ENCODE assay signal across 9 mouse cellular contexts in genomic region chr10:128230582-128230981, GRCm38 (mm10). TPM values are rescaled to one million over a fixed set of nuclear protein-coding genes. Genes with fewer than 3 reads are reported as not detected.
DNase-seq lines count a peak whose midpoint lies in the region; ATAC-seq lines count a peak whose summit lies in the region.
"Had no signal": no experiment of that assay in that cellular context is flagged by ENCODE, and none has a peak within 500 bp of the region (broad histone marks: within the 10 kb centered on the region; RNA-seq: fewer than 3 reads in every experiment).

No protein-coding gene starts in this region.

- H3K27me3 ChIP-seq in kidney, embryonic 16.5 days (ENCODE audit: insufficient read depth, low read length) = no peaks in the 10 kb centered on the region
- H3K27me3 ChIP-seq in embryonic facial prominence, embryonic 10.5 days (replicated peaks; ENCODE audit: low read depth, poor library complexity, severe bottlenecking) = no peaks in the 10 kb centered on the region
- no peaks in the 10 kb centered on the region for H3K27me3 ChIP-seq in liver, embryonic 15.5 days
- H3K27me3 ChIP-seq: hindbrain, embryonic 15.5 days had no signal

- ATAC-seq in CD4-positive, CD25-positive, alpha-beta regulatory T cell, adult 4 months = no peak
- ATAC-seq in kidney, embryonic 16.5 days (ENCODE audit: low FRiP score, low TSS enrichment) = no peak
- ATAC-seq in liver, embryonic 15.5 days (ENCODE audit: insufficient read depth) = no peak
- no peak for ATAC-seq in inflammation-experienced regulatory T-cells, adult 6 months

- H3K4me1 ChIP-seq in kidney, embryonic 16.5 days (ENCODE audit: insufficient read depth, low read length) = peaks cover 14% of the 10 kb centered on the region
- H3K4me1 ChIP-seq in embryonic facial prominence, embryonic 10.5 days = peaks cover 45% of the 10 kb centered on the region
- H3K4me1 ChIP-seq in liver, embryonic 15.5 days (replicated peaks) = peaks cover 47% of the 10 kb centered on the region

- 0 out of 2 replicates have a peak, but pooled peaks cover 5% of the 10 kb centered on the region for H3K36me3 ChIP-seq in kidney, embryonic 16.5 days (ENCODE audit: insufficient read depth, low read length)
- H3K36me3 ChIP-seq in embryonic facial prominence, embryonic 10.5 days (replicated peaks) = peaks cover 16% of the 10 kb centered on the region
- H3K36me3 ChIP-seq in liver, embryonic 15.5 days (replicated peaks) = peaks cover 14% of the 10 kb centered on the region
- H3K36me3 ChIP-seq: hindbrain, embryonic 15.5 days had no signal

- peak overlapping the region; percentile 88; the same call in 1 of the 2 replicates for H3K9ac ChIP-seq in kidney, embryonic 16.5 days (replicated peaks; ENCODE audit: low read length)
- peak overlapping the region; percentile 86 for H3K9ac ChIP-seq in liver, embryonic 15.5 days

- H3K4me2 ChIP-seq in kidney, embryonic 16.5 days (replicated peaks; ENCODE audit: low read depth, low read length) = 0 out of 2 replicates have a peak overlapping the region, but pooled peaks have one; percentile 85
- peak overlapping the region; percentile 81 for H3K4me2 ChIP-seq in liver, embryonic 15.5 days

- H3K27ac ChIP-seq in kidney, embryonic 16.5 days (ENCODE audit: low read length) = peak overlapping the region; percentile 68; the same call in 1 of the 2 replicates
- peak overlapping the region; percentile 100 for H3K27ac ChIP-seq in embryonic facial prominence, embryonic 10.5 days (replicated peaks)
- H3K27ac ChIP-seq in liver, embryonic 15.5 days (replicated peaks) = peak overlapping the region; percentile 94
- H3K27ac ChIP-seq: hindbrain, embryonic 15.5 days had no signal

- WGBS in kidney, embryonic 16.5 days = 69% methylated on average over 12 of the region's 12 CpGs
- 74% methylated on average over 12 of the region's 12 CpGs for WGBS in embryonic facial prominence, embryonic 10.5 days
- 60% methylated on average over 12 of the region's 12 CpGs for WGBS in liver, embryonic 15.5 days (ENCODE audit: insufficient replicate concordance)

- H3K4me3 ChIP-seq in kidney, embryonic 16.5 days (ENCODE audit: low read length) = no peak overlapping the region
- peak overlapping the region; percentile 92 for H3K4me3 ChIP-seq in embryonic facial prominence, embryonic 10.5 days
- H3K4me3 ChIP-seq in liver, embryonic 15.5 days (replicated peaks) = peak overlapping the region; percentile 76

- no peaks in the 10 kb centered on the region for H3K9me3 ChIP-seq in kidney, embryonic 16.5 days (ENCODE audit: low read length)
- H3K9me3 ChIP-seq in embryonic facial prominence, embryonic 10.5 days = no peaks in the 10 kb centered on the region
- no peaks in the 10 kb centered on the region for H3K9me3 ChIP-seq in liver, embryonic 15.5 days (replicated peaks)
- H3K9me3 ChIP-seq: hindbrain, embryonic 15.5 days had no signal

- DNase-seq in CD4-positive, CD25-positive, alpha-beta regulatory T cell, adult 2 months (ENCODE audit: low read depth, low spot score) = peak; percentile 55
- DNase-seq in kidney, postnatal 25 days = no peak
- no peak for DNase-seq in embryonic facial prominence, embryonic 10.5 days (ENCODE audit: low spot score)
- no peak for DNase-seq in urinary bladder, postnatal 36 days (ENCODE audit: low spot score in 2 of 2)

RNA-seq across cellular contexts. Expression of gene Timeless, which starts 1.3 kb away (rescaled TPM):
- 10 to 100 TPM; 28.0 to 42.5 TPM for polyA plus RNA-seq in CD4-positive, CD25-positive, alpha-beta regulatory T cell, adult 4 months (2017; shearing (Covaris generic))
- 64.5 and 68.2 TPM in 2 replicates for polyA plus RNA-seq in kidney, embryonic 16.5 days (2015; fragmentation: Nextera tagmentation; extraction: Ambion mirVana)
- polyA plus RNA-seq in embryonic facial prominence, embryonic 10.5 days (2016; fragmentation: Nextera tagmentation; extraction: Ambion mirVana) = 95.9 and 103 TPM in 2 replicates
- polyA plus RNA-seq in liver, embryonic 15.5 days (2015; fragmentation: Nextera tagmentation; extraction: Ambion mirVana) = 24.4 and 26.2 TPM in 2 replicates
- polyA plus RNA-seq in inflammation-experienced regulatory T-cells, adult 6 months (2017; shearing (Covaris generic)) = 10 to 100 TPM; 23.2 to 45.9 (median 27.2) TPM

RNA-seq across cellular contexts. Expression of gene Mip, which starts 4.9 kb away (rescaled TPM):
- polyA plus RNA-seq in CD4-positive, CD25-positive, alpha-beta regulatory T cell, adult 4 months (2017; shearing (Covaris generic)) = not detected
- polyA plus RNA-seq in kidney, embryonic 16.5 days (2015; fragmentation: Nextera tagmentation; extraction: Ambion mirVana) = not detected in 2 replicates
- polyA plus RNA-seq in embryonic facial prominence, embryonic 10.5 days (2016; fragmentation: Nextera tagmentation; extraction: Ambion mirVana) = not detected in 2 replicates
- not detected in 2 replicates for polyA plus RNA-seq in liver, embryonic 15.5 days (2015; fragmentation: Nextera tagmentation; extraction: Ambion mirVana)
- polyA plus RNA-seq in inflammation-experienced regulatory T-cells, adult 6 months (2017; shearing (Covaris generic)) = not detected
- polyA plus RNA-seq: hindbrain, embryonic 15.5 days had no signal

RNA-seq across cellular contexts. Expression of gene Spryd4, which starts 19.0 kb away (rescaled TPM):
- polyA plus RNA-seq in CD4-positive, CD25-positive, alpha-beta regulatory T cell, adult 4 months (2017; shearing (Covaris generic)) = 10 to 100 TPM; 12.2 to 19.6 TPM
- 34.2 and 38.6 TPM in 2 replicates for polyA plus RNA-seq in kidney, embryonic 16.5 days (2015; fragmentation: Nextera tagmentation; extraction: Ambion mirVana)
- 31.3 and 31.8 TPM in 2 replicates for polyA plus RNA-seq in embryonic facial prominence, embryonic 10.5 days (2016; fragmentation: Nextera tagmentation; extraction: Ambion mirVana)
- polyA plus RNA-seq in liver, embryonic 15.5 days (2015; fragmentation: Nextera tagmentation; extraction: Ambion mirVana) = 26.2 and 29.0 TPM in 2 replicates
- polyA plus RNA-seq in inflammation-experienced regulatory T-cells, adult 6 months (2017; shearing (Covaris generic)) = 10 to 100 TPM in 2 of 3 experiments, 1 to 10 TPM in 1; 7.1 to 13.6 (median 13.5) TPM

RNA-seq across cellular contexts. Expression of gene Apon, which starts 23.3 kb away (rescaled TPM):
- polyA plus RNA-seq in CD4-positive, CD25-positive, alpha-beta regulatory T cell, adult 4 months (2017; shearing (Covaris generic)) = not detected
- polyA plus RNA-seq in kidney, embryonic 16.5 days (2015; fragmentation: Nextera tagmentation; extraction: Ambion mirVana) = 0.39 and 0.66 TPM in 2 replicates
- polyA plus RNA-seq in embryonic facial prominence, embryonic 10.5 days (2016; fragmentation: Nextera tagmentation; extraction: Ambion mirVana) = 0.49 and 0.69 TPM in 2 replicates
- 1.1 and 1.3 TPM in 2 replicates for polyA plus RNA-seq in liver, embryonic 15.5 days (2015; fragmentation: Nextera tagmentation; extraction: Ambion mirVana)
- under 1 TPM in 1 of 3 experiments, not detected in 2; 0.34 TPM for polyA plus RNA-seq in inflammation-experienced regulatory T-cells, adult 6 months (2017; shearing (Covaris generic))

RNA-seq across cellular contexts. Expression of gene Gls2, which starts 36.3 kb away (rescaled TPM):
- under 1 TPM in 1 of 2 experiments, not detected in 1; 0.32 TPM for polyA plus RNA-seq in CD4-positive, CD25-positive, alpha-beta regulatory T cell, adult 4 months (2017; shearing (Covaris generic))
- 1.1 and 1.3 TPM in 2 replicates for polyA plus RNA-seq in kidney, embryonic 16.5 days (2015; fragmentation: Nextera tagmentation; extraction: Ambion mirVana)
- 1.4 and 1.5 TPM in 2 replicates for polyA plus RNA-seq in embryonic facial prominence, embryonic 10.5 days (2016; fragmentation: Nextera tagmentation; extraction: Ambion mirVana)
- 10.1 and 15.5 TPM in 2 replicates for polyA plus RNA-seq in liver, embryonic 15.5 days (2015; fragmentation: Nextera tagmentation; extraction: Ambion mirVana)
- under 1 TPM in 2 of 3 experiments, not detected in 1; 0.28 to 0.58 TPM for polyA plus RNA-seq in inflammation-experienced regulatory T-cells, adult 6 months (2017; shearing (Covaris generic))
